Mouse (Mus musculus) C2C12 (cell line): ENCODE data around the gene Tpd52l1.

Source experiments
- CEBPB ChIP-seq: IDR thresholded peaks from one replicate; pipeline ENCODE4 v1.6.1; 2011; ENCODE audit warnings: low read depth, mild to moderate bottlenecking, control low read depth, moderate library complexity
- CTCF ChIP-seq: IDR thresholded peaks from one replicate; pipeline ENCODE4 v1.5.1; 2011; ENCODE audit not compliant: control insufficient read depth, insufficient read depth, insufficient read length
- FOSL1 ChIP-seq: IDR thresholded peaks from one replicate; pipeline ENCODE4 v1.8.0; 2011; ENCODE audit warnings: mild to moderate bottlenecking, low read length; ENCODE audit not compliant: poor library complexity, insufficient read depth, severe bottlenecking
- MAX ChIP-seq: IDR thresholded peaks from one replicate; pipeline ENCODE4 v1.6.1; 2011; ENCODE audit warnings: mild to moderate bottlenecking, control low read depth
- MYOD1 ChIP-seq: IDR thresholded peaks from one replicate; pipeline ENCODE4 v1.6.1; 2011; ENCODE audit warnings: low read depth; ENCODE audit not compliant: control insufficient read depth, insufficient read length
- MYOG ChIP-seq: IDR thresholded peaks from one replicate; pipeline ENCODE4 v1.6.1; 2011; ENCODE audit not compliant: control insufficient read depth, insufficient read length; ENCODE audit errors: extremely low read depth
- USF1 ChIP-seq: IDR thresholded peaks from one replicate; pipeline ENCODE4 v1.6.1; 2011; ENCODE audit warnings: low read depth, mild to moderate bottlenecking, control low read depth, moderate library complexity

DNA sequence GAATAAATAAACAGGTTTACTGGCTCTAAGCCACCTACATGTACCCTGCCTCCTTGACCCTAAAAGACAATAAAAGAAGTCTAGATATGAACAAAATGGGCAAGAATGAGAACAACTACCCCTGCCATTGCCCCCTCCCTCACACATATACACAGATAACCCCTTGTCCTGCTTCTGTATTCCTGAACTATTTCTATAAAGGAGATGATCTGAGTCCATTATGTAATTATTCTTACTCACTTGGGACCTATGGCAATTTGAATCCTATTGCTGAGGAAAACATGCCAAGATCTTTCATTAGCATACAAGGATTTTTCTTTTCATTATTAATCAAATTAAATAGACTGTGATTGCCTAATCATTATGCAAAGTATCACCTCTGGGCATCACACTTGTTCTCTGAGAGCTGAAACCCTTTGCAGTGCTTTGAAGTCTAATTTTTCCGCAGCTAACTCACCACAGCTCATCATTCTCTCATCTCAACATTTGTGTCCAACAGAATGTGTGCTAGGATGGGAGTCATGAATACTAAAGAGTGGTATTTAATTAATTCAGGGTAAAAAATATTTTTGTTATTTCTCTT is 92.8 kb downstream of the Tpd52l1 start:
- no peak for TF ChIP-seq USF1
- TF ChIP-seq CEBPB = no peak
- TF ChIP-seq CTCF = no peak
- TF ChIP-seq MAX = no peak
- TF ChIP-seq MYOG = no peak
- TF ChIP-seq MYOD1 = no peak
- TF ChIP-seq FOSL1 = no peak
